Mouse (Mus musculus) thymus, postnatal 0 days (tissue): ENCODE data around the gene Gm3173. TPM values are rescaled to one million over a fixed set of nuclear protein-coding genes. Genes with fewer than 3 reads are reported as not detected.
"Not testable (repeated sequence)": the region's sequence is repeated elsewhere in the genome, so short reads cannot be mapped to it uniquely, and the experiment has no call there.

Source experiments
- DNase-seq: peaks from one replicate; pipeline ENCODE4 v3.0.0-alpha.2; 2015; ENCODE audit warnings: low spot score
- polyA plus RNA-seq: library from polyadenylated mRNA; unstranded; fragments of >200 nt; fragmentation: Nextera tagmentation; extraction: Ambion mirVana; gene quantifications from 2 replicates; pipeline ENCODE4 v1.2.1, GENCODE M21; 2015

Gm3173 gene
- not detected in 2 replicates for polyA plus RNA-seq

DNA sequence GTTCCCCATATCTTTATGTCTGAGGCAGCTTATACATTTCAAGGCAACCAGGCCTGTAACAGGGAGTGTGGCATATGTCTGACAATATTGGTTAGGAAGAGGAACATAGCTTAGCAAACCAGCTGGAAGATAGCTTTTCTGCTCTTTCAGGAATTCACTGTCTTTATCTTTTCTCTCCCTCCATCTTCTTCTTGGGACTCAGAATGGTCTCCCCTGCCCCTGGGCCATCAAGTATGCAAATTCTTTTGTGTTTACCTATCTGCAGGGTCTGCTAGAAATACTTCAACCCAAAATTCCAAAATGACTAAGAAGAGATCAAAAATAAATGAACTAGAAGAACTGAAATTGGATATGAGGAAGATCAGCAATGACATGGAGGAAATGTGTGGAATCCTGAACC, at the start of gene Gm3173:
Gene Gm3173, plus strand, starts transcription at position 301 of the 400 bp plus-strand sequence.
- DNase-seq, result not testable (repeated sequence)

DNA sequence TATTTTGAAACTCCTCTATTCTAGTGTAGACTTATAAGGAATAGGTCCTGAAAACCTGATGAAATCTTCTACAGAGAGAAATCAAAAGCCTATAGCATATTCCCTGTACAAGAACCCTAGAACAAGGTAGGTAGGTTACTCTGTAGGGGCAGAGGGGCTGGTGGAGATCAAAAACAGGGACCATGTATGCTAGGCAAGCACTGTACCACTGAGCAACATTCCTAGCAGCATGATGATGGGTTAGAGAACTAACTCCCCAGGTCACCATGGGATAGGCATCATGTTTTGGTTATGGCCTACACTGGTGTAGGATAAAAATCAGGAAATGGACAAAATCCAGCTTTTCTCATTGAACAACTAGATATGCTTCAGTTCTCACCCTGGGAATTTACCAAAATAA, 45.2 kb upstream of the Gm3173 start:
- DNase-seq, result not testable (repeated sequence)

DNA sequence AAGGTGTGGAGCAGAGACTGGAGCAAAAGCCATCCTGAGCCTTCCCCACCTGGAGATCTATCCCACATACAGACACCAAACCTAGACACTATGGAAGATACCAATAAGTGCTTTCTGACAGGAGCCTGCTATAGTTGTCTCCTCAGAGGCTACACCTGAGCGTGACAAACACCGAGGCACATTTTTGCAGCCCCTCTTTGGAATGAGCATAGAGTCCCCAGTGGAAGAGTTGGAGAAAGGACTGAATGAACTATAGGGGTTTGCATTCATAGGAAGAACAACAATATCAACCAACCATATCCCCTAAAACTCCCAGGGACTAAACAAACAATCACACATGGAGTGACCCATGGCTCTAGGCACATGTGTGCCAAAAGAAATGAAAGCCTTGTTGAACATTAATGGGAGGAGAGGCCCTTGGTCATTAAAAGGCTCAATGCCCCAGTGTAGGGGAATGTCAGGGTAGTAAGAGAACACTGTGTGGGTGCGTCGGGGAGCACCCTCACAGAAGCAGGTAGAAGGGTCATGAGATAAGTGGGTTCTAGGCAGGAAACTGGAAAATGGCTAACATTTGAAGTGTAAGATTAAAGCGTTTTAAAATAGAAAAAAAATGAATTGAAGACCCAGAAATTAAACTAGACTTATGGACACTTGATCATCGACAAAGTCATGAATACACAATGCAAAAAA, 37.8 kb upstream of the Gm3173 start:
- not testable (repeated sequence) for DNase-seq

DNA sequence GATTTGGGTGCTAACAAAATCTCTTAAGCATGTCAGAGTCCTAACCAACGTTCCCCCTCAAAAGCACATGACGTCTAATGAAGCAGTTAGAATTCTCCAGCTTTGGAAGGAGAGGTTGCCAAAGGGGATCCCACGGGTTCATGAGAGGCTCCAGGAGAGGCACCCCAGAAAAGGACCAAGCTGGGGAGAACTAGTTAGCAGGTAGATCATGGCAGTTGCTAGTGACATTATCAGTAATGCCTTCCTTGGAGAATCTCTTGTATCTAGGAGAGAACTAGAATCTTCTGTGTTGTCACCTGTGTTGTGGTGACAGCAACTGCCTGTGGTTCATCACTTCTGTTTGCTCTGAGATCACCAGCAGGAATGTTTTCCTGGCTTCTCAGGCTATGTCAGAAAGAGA, 33.6 kb upstream of the Gm3173 start, which contains the start of gene Gm3159:
Gene Gm3159, plus strand, starts transcription at position 301 of the 400 bp plus-strand sequence.
- DNase-seq, result not testable (repeated sequence)

DNA sequence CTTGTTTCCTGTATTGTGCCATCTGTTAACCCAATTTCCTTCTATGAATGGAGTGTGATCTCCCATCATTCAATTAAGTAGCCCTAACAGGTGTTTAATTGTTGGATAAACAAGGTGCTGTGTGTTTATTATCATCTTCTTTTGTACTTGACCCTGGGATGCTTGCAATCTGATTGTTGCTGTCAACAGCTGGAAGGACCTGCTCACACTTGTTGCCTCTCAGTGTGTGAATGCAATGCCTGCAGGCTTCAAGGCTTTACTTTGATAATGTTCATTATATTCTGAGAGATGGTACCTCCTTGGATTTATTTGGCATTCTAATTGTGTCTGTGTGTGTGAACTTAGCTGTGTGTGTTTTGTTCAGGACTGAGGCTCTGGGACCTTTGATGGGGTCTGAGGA, 32.2 kb upstream of the Gm3173 start:
- DNase-seq, result not testable (repeated sequence)

DNA sequence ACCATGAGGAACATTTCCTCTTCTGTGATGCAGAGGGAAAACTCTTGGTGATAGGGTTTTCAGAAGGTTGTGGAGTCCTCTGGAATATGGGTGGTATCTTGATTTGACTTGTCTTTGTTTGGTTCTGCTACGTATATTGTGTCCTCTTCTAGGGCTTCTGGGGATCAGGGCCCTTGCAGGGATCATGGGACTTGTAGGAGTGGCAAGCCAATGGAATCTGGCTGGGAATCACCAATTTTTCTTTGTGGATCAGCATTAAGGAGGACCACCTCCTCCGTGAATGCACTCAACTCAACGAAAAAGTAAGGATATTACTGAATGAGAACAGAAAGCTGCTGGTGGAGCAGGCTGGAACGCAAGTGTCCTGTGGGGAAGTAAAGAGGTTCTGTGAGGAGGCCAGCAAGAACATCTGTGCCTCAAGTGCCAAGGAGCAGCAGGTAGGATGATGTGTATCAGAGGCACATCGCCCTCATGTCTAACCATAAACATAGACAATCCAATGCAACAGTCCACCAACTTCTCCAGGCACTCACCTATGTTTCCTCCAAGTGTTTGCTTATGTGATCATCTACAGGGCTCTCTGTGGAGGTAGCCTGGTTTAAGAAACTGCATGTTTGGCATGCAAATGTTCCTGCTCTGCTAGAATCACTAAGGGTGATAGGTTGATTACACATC, 30.5 kb upstream of the Gm3173 start:
- not testable (repeated sequence) for DNase-seq

DNA sequence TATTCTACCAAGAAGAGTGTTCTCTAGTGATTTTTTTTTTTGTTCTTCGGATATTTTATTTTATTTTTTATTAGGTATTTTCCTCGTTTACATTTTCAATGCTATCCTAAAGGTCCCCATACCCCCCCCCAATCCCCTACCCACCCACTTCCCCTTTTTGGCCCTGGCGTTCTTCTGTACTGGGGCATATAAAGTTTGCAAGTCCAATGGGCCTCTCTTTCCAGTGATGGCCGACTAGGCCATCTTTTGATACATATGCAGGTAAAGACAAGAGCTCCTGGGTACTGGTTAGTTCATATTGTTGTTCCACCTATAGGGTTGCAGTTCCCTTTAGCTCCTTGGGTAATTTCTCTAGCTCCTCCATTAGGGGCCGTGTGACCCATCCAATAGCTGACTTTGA, 29.5 kb upstream of the Gm3173 start:
- not testable (repeated sequence) for DNase-seq

DNA sequence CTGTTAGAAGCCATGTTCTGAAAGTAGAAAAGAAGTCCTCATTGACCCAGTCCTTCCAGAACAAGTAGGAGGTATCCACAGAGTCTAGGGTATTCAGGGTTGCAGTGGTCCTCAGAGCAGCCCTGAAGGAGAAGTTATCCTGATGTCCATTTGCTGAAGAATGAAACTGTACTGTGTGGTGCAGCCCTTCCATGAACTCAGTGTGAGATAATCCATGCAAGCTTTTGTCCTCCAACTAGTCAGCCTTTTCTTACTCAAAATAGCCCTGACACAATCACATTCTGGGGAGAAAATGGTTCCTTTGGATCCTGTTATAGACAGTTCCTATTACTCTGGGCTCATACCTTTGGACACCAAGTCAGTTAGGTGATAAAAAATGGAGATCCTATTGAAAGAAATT, 27.0 kb upstream of the Gm3173 start:
- not testable (repeated sequence) for DNase-seq

DNA sequence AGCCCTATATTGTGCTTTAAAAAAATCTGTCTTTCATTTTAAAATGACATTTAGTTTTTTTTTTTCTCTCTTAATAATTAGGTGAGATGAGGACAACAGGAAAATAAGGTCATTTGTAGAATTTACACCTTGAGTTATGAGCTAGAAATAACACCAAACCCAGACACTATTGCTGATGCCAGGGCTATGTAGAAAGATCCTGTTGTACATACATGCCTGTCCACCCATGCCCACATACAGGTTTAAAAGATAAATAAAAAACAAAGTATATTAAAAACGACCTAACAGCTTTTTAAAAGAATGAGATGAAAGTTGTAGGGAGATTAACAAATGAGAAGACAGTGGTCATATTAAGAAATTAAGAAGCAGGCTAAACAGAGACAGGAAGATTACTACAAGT, 20.9 kb upstream of the Gm3173 start:
- not testable (repeated sequence) for DNase-seq

DNA sequence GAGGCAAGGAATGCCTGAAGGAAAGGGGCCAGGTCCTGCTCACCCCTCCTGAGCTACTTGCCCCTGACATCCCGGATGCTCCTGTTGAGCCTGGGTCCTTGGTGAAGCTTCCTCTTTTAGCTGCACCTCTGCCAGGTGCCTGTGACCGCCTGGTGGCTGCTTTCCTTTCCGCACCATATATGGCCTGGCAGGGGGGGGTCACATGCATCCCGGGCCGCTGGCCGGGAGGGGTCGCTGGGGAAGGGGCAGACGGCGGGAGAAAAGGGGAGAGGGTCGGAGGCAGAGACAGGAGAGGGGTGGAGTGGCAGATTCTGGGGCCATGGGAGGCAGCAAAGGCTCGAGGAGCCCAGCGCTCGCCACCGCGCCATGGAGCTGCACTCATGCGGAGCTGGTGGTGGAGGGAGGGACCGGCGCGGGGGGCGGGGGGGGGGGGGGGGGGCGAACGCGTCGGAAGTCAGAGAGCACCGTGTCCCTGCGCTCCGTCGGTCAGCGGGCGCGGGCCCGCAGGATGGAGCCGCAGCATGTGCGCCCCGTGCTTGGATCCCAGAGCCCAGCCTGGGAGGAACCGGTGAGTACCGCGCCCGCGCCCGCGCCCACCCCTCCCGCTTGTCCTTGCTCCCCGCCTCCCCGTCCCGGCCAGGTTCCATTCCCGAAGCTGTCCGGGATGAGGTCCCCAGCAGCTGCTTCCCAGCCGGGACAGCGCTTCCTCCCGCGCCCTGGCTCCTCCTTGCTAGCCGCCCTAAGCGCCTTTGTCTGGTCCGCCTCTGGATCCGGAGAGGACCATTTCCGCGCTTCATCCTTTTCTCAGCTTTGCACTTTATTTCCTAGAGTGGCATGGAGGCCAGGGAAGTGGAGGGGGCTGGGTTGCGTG, 15.6 kb upstream of the Gm3173 start, which contains the start of gene Gm3164:
Gene Gm3164, plus strand, starts transcription at position 484 of the 871 bp plus-strand sequence.
- not testable (repeated sequence) for DNase-seq

DNA sequence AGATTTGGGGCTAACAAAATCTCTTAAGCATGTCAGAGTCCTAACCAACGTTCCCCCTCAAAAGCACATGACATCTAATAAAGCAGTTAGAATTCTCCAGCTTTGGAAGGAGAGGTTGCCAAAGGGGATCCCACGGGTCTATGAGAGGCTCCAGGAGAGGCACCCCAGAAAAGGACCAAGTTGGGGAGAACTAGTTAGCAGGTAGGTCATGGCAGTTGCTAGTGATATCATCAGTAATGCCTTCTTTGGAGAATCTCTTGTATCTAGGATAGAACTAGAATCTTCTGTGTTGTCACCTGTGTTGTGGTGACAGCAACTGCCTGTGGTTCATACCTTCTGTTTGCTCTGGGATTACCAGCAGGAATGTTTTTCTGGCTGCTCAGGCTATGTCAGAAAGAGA, 50.7 kb downstream of the Gm3173 start, which contains the start of gene Gm3182:
Gene Gm3182, plus strand, starts transcription at position 301 of the 400 bp plus-strand sequence.
- not testable (repeated sequence) for DNase-seq

DNA sequence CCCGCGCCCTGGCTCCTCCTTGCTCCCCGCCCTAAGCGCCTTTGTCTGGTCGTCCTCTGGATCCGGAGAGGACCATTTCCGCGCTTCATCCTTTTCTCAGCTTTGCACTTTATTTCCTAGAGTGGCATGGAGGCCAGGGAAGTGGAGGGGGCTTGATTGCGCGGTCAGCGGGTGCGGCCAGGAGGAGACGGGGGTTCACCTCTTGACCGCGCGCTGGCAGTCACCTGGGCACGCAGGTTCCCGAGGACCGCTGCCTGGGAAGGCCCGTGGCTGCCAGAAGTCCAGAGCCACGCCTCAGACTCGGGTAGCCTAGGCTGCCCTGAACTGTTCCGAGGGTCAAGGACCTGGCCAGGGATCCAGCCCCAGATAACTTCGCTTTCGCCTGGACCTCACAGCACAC, 68.6 kb downstream of the Gm3173 start:
- not testable (repeated sequence) for DNase-seq

DNA sequence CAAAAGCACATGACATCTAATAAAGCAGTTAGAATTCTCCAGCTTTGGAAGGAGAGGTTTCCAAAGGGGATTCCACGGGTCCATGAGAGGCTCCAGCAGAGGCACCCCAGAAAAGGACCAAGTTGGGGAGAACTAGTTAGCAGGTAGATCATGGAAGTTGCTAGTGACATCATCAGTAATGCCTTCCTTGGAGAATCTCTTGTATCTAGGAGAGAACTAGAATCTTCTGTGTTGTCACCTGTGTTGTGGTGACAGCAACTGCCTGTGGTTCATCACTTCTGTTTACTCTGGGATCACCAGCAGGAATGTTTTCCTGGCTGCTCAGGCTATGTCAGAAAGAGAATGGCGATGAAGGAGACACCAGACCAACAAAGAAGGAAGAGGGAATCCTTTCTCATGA, 124.3 kb downstream of the Gm3173 start, which contains the start of gene Gm3047:
Gene Gm3047, plus strand, starts transcription at position 301 of the 400 bp plus-strand sequence.
- not testable (repeated sequence) for DNase-seq

Other genes starting within 250 kb of the Gm3173 start
- 0.22 TPM in 1 of 2 replicates, not detected in the other for gene Gm2974, start 248.4 kb upstream of the Gm3173 start, polyA plus RNA-seq
- not detected in 2 replicates for gene Gm3138, start 181.4 kb upstream of the Gm3173 start, polyA plus RNA-seq
- 0.34 TPM in 1 of 2 replicates, not detected in the other for gene Gm3149, start 113.7 kb upstream of the Gm3173 start, polyA plus RNA-seq
- gene 2610042L04Rik, start 96.2 kb upstream of the Gm3173 start, polyA plus RNA-seq, result not detected in 2 replicates
- not detected in 2 replicates for gene Gm3159, start 33.5 kb upstream of the Gm3173 start, polyA plus RNA-seq
- 0.15 TPM in 1 of 2 replicates, not detected in the other for gene Gm3164, start 15.5 kb upstream of the Gm3173 start, polyA plus RNA-seq
- gene Gm3182, start 50.8 kb downstream of the Gm3173 start, polyA plus RNA-seq, result not detected in 2 replicates
- gene Gm3047, start 124.4 kb downstream of the Gm3173 start, polyA plus RNA-seq, result not detected in 2 replicates
- gene Gm8159, start 201.4 kb downstream of the Gm3173 start, polyA plus RNA-seq, result not detected in 2 replicates
- gene Gm3239, start 233.2 kb downstream of the Gm3173 start, polyA plus RNA-seq, result not detected in 2 replicates